Mouse (Mus musculus): ENCODE data around the gene Tmprss11g.

The Tmprss11g gene

GRCm38 (mm10) chr5:86518500-86518899, at the start of gene Tmprss11g:
TSS of gene Tmprss11g (minus strand) at chr5:86518600.
- DNase-seq, result no peak

- no peak for DNase-seq
Measured at GRCm38 (mm10) chr5:86546693-86547092, 28.3 kb upstream of the Tmprss11g start.

GRCm38 (mm10) chr5:86540601-86541000, 22.2 kb upstream of the Tmprss11g start:
- no peak for DNase-seq

DNA sequence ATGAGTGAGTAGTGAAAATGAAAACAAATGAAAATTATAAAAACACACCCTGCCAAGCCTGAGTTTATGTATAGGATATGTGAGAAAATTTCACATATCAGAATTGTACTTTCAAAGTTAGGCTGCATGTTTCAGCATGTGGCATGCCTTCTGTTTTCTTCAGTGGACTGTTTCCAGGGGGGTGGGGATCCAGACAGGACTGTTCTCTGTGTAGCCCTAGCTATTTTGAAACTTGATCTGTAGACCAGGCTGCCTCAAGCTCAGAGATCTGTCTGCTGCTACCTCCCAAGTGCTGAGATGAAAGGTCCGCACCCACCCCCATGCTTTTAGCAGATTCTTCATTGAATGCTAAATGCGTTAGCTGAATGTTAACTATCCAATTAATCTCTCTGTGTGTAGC, 10.3 kb upstream of the Tmprss11g start:
- no peak for DNase-seq

DNA sequence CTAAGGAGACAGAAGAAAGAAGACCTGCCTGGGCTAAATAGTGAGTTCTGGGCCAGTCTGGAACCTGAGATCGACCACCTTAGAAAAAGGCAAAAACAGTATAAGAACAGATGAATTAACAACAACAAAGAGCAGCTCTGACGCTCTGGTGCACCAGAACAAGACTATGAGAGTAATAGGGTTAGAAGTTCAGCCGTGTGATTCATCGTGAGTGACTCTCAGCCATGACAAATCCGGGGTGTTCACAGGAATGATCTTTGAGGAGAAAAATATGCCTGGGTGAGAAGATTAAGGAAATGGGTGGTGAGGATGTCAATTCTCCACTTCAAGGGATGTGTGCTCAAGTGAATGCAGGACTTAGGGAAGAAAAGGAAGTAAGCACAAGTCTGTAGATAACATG, 6.9 kb downstream of the Tmprss11g start:
- DNase-seq, result no peak

- no peak for DNase-seq
Measured at GRCm38 (mm10) chr5:86493453-86493852, 24.9 kb downstream of the Tmprss11g start.

- DNase-seq, result no peak
Measured at GRCm38 (mm10) chr5:86482562-86482961, 35.8 kb downstream of the Tmprss11g start.

GRCm38 (mm10) chr5:86482031-86482430, 36.4 kb downstream of the Tmprss11g start:
- DNase-seq, result no peak

DNA sequence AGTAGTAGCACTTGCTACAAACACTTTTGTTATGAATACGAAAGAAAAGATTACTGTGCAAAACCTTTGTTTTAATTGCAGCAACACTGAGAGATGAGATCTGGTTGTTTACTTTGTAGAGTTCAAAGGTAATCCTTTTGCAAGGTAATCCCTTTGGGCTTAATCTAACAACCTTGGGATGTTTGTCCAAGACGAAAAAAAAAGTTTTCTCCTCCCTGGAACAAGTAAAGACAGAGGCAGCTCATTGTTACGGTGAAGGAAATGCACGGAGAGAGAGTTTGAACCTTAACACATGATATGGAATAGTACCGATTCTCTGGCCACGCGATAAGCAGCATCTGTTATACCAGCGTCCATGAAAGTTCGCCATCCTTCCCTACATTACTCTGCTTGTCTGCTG, 44.5 kb downstream of the Tmprss11g start:
- no peak for DNase-seq

DNA sequence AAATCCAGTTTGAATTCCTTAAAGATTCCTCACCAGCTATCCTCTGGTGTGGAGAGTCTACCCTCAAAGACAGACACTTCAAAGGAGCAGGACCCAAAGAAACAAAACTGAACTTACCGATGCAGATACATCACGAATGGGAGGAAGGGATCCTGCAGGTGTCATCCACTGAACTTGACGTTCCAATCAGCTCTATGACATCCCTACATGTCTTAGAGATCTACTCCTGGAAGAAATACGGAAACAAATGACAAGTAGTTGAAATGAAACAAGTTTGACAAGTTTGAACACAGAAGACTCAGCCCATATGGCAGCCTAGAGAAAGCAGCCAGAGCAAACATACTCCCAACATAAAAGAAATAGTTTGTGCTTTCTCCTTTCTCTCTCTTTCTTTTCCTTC, 49.5 kb downstream of the Tmprss11g start, which contains the start of gene Tmprss11a:
TSS of gene Tmprss11a (minus strand) at position 101 of the 400 bp plus-strand sequence.
- no peak for DNase-seq

- no peak for DNase-seq
Measured at GRCm38 (mm10) chr5:86439306-86439705, 79.1 kb downstream of the Tmprss11g start.

GRCm38 (mm10) chr5:86438548-86438947, 79.9 kb downstream of the Tmprss11g start:
- DNase-seq, result no peak
